Mouse (Mus musculus): ENCODE results near the gene Rab8b. TPM values are rescaled to one million over a fixed set of nuclear protein-coding genes. Genes with fewer than 3 reads are reported as not detected.
A peak's percentile ranks its signal among the peaks of the same experiment; 100 is the strongest.

The Rab8b gene
- total and polyA plus RNA-seq, 3 experiments = 4.9 to 121 (median 40.6) TPM

DNA sequence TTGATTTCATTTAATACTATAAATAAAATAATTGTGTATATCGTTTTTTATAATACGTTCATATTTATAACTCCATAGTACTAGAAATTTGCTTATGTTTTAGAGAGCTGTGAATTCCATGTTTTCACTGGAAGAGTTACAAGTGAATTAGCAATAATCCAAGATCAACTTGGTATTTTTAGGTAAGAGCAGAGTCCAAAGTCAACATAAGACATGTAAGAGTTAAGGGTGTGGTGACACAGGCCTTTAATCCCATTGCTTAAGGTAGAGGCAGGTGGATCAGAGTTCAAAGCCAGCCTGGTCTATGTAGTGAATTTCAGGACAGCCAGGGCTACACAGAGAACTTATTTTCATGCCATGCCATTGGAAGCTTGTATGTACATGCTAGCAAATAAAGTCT, 29.0 kb upstream of the Rab8b start:
- Histone ChIP-seq H3K4me3 (ENCODE audit: low read depth, low read length) (no peak overlapping the region), H3K9me3 (replicated peaks) (no peaks in the 10 kb centered on the region), H3K4me1 (ENCODE audit: insufficient read depth, low read depth, low read length) (peaks cover 17% of the 10 kb centered on the region), H3K36me3 (replicated peaks) (peaks cover 25% of the 10 kb centered on the region), H3K27me3 (ENCODE audit: insufficient read depth, low read length) (no peaks in the 10 kb centered on the region)
- DNase-seq (ENCODE audit: low spot score) (no peak), ATAC-seq (ENCODE audit: extremely low read depth, insufficient number of reproducible peaks, low FRiP score, poor library complexity, severe bottlenecking) (no peak)
- TF ChIP-seq CTCF (IDR thresholded peaks at IDR 0.05; ENCODE audit: low read depth, low read length) (no peak), GATA1 (IDR thresholded peaks at IDR 0.05; ENCODE audit: borderline replicate concordance, low read length) (no peak), TAL1 (conservative IDR thresholded peaks at IDR 0.05; ENCODE audit: low read depth, low read length) (no peak), POLR2AphosphoS5 (IDR thresholded peaks at IDR 0.05; ENCODE audit: insufficient replicate concordance, low read depth, low read length) (no peak), GATA2 (IDR thresholded peaks at IDR 0.05; ENCODE audit: borderline replicate concordance, low read depth, low read length) (no peak)

DNA sequence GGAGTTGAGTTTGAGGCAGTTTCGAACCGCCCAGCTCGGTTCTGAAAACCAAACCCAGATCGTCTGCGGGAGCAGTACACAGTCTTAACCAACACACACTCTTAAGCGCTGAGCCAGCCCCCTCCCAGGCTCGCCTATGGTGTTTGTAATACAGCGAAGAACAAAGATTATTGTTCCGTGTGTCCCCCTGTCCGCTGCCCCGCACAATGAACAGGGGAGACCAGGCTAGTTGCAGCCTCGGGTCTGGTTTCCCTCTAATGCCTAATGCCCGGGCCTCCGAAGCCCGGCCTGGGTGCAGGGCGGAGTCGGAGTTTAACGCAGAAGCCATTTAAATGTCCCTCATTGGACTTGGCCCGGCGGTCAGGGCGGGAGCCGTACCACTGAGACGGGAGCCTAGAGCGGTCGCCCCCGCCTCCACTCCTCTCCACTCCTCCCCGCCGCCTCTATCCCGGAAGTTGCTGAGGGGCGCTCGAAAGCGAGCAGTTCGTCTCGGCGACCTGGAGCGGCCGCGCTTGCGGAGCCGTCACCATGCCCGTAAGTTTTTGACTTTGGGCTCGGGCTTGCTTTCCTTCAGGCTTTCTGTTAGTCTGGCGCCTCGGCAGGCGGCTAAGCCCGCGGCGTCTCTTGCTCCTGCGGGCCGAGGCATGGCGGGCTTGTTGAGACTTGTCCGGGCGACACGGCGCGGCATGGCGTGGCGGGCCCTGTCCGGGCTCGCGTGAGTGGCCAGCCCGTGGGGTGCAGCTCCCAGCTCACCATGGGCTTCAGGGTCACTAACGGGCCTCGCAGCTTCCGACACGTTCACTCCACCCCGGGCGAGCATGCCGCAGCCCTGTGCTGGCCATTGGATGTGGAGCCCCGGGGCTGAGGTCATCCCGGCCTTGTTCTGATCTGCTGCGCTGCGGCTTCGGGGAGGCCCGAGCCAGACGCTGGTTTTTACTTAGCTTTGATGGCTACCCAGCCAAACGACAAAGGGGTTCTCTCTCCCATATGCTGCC, 26.5 kb upstream of the Rab8b start, which contains the start of gene Rps27l:
Gene Rps27l, plus strand, starts transcription at position 440 of the 995 bp plus-strand sequence.
- TF ChIP-seq CTCF (IDR thresholded peaks at IDR 0.05; ENCODE audit: low read depth, low read length) = no peak
- TF ChIP-seq TAL1 (conservative IDR thresholded peaks at IDR 0.05; ENCODE audit: low read depth, low read length) = no peak
- TF ChIP-seq POLR2AphosphoS5 (IDR thresholded peaks at IDR 0.05; ENCODE audit: insufficient replicate concordance, low read depth, low read length) = no peak
- no peak for TF ChIP-seq GATA1 (IDR thresholded peaks at IDR 0.05; ENCODE audit: borderline replicate concordance, low read length)
- TF ChIP-seq GATA2 (IDR thresholded peaks at IDR 0.05; ENCODE audit: borderline replicate concordance, low read depth, low read length) = no peak
- ATAC-seq (ENCODE audit: extremely low read depth, insufficient number of reproducible peaks, low FRiP score, poor library complexity, severe bottlenecking) = peak; percentile 98
- peak within 1 kb of the TSS; percentile 97 for H3K4me3 ChIP-seq (ENCODE audit: low read depth, low read length)

DNA sequence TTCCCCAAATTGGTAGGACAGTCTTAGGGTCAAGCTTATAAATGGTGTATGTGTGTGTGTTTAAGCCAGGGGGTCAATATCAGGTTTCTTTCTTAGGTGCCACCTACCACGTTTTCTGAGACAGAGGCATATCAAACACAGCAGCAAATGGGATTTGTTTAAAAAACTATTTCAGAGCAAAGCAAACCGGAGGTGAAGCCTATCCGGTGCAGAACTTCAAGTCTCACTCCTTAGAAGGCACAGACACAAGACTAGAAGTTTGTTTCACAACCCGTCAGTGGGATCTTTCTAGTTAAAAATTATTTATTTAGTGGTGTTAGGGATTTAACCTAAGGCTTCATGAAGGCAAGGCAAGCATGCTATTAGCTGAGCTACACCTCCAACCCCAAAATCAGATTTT, 25.7 kb upstream of the Rab8b start:
- no peak for TF ChIP-seq GATA1 (IDR thresholded peaks at IDR 0.05; ENCODE audit: borderline replicate concordance, low read length)
- TF ChIP-seq TAL1 (conservative IDR thresholded peaks at IDR 0.05; ENCODE audit: low read depth, low read length) = no peak
- no peak for TF ChIP-seq CTCF (IDR thresholded peaks at IDR 0.05; ENCODE audit: low read depth, low read length)
- no peak for TF ChIP-seq POLR2AphosphoS5 (IDR thresholded peaks at IDR 0.05; ENCODE audit: insufficient replicate concordance, low read depth, low read length)
- TF ChIP-seq GATA2 (IDR thresholded peaks at IDR 0.05; ENCODE audit: borderline replicate concordance, low read depth, low read length) = no peak
- Histone ChIP-seq H3K36me3 (replicated peaks) (peaks cover 16% of the 10 kb centered on the region), H3K27me3 (ENCODE audit: insufficient read depth, low read length) (peaks cover 4% of the 10 kb centered on the region; the same call in 1 of the 2 replicates), H3K4me1 (ENCODE audit: insufficient read depth, low read depth, low read length) (peaks cover 17% of the 10 kb centered on the region), H3K9me3 (replicated peaks) (no peaks in the 10 kb centered on the region), H3K4me3 (ENCODE audit: low read depth, low read length) (peak overlapping the region; percentile 97; the same call in 1 of the 2 replicates)
- DNase-seq (ENCODE audit: low spot score) = no peak
- no peak for ATAC-seq (ENCODE audit: extremely low read depth, insufficient number of reproducible peaks, low FRiP score, poor library complexity, severe bottlenecking)

More for the DNA sequence above, 26.5 kb upstream of the Rab8b start, which contains the start of gene Rps27l:
- peak; percentile 96 for DNase-seq (ENCODE audit: low spot score)
- H3K36me3 ChIP-seq (replicated peaks) = peaks cover 16% of the 10 kb centered on the region
- peaks cover 1% of the 10 kb centered on the region; the same call in 1 of the 2 replicates for H3K27me3 ChIP-seq (ENCODE audit: insufficient read depth, low read length)
- H3K4me1 ChIP-seq (ENCODE audit: insufficient read depth, low read depth, low read length) = peaks cover 17% of the 10 kb centered on the region
- no peaks in the 10 kb centered on the region for H3K9me3 ChIP-seq (replicated peaks)

DNA sequence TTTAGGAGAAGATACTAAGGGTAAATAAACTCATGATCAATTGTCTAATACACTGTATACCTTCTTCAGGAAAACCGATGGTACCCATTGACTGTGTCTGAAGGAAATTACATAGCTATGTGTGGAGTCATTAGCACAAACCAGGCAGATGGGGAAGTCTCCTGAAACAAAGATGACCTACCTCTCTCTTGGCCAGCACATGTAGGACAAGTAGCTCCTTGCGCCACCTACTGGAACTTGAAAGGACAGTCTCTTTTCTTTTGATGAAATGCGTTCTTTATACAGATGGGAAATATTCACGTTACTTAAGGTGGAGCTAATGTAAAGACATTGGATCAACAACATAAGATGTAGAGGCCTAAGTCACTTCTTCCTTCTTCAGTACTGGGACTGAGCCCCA, 19.3 kb upstream of the Rab8b start:
- H3K9me3 ChIP-seq (replicated peaks) = no peaks in the 10 kb centered on the region
- DNase-seq (ENCODE audit: low spot score) = peak; percentile 36
- 0 out of 2 replicates have a peak, but pooled peaks have one; percentile 28 for ATAC-seq (ENCODE audit: extremely low read depth, insufficient number of reproducible peaks, low FRiP score, poor library complexity, severe bottlenecking)
- H3K36me3 ChIP-seq (replicated peaks) = no peaks in the 10 kb centered on the region
- TF ChIP-seq CTCF (IDR thresholded peaks at IDR 0.05; ENCODE audit: low read depth, low read length) (peak; percentile 67), POLR2AphosphoS5 (IDR thresholded peaks at IDR 0.05; ENCODE audit: insufficient replicate concordance, low read depth, low read length) (no peak), TAL1 (conservative IDR thresholded peaks at IDR 0.05; ENCODE audit: low read depth, low read length) (no peak), GATA1 (IDR thresholded peaks at IDR 0.05; ENCODE audit: borderline replicate concordance, low read length) (no peak)
- peaks cover 10% of the 10 kb centered on the region for H3K4me1 ChIP-seq (ENCODE audit: insufficient read depth, low read depth, low read length)
- no peak overlapping the region for H3K4me3 ChIP-seq (ENCODE audit: low read depth, low read length)
- H3K27me3 ChIP-seq (ENCODE audit: insufficient read depth, low read length) = peaks cover 30% of the 10 kb centered on the region

DNA sequence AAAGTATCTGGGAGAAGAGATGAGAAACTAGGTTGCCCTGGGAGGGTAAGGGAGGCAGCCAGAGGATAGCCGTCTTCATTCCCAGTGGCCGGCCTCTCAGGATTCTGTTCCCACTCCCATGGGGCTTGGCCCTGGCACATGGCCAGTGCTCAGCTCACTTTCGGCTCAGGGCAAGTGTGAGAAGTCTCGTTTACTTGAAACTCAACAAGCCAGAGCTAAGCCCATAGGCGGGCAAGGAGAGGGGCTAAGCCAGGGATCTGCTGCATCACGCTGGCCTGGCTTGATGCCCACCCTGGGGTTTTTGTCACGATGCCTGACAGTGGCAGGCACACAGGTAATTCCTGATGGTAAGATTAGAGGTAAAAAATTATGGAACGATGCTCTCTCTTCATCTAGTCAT, 18.0 kb upstream of the Rab8b start:
- peaks cover 10% of the 10 kb centered on the region for H3K4me1 ChIP-seq (ENCODE audit: insufficient read depth, low read depth, low read length)
- TF ChIP-seq GATA2 (IDR thresholded peaks at IDR 0.05; ENCODE audit: borderline replicate concordance, low read depth, low read length) (no peak), TAL1 (conservative IDR thresholded peaks at IDR 0.05; ENCODE audit: low read depth, low read length) (no peak), CTCF (IDR thresholded peaks at IDR 0.05; ENCODE audit: low read depth, low read length) (no peak), POLR2AphosphoS5 (IDR thresholded peaks at IDR 0.05; ENCODE audit: insufficient replicate concordance, low read depth, low read length) (no peak), GATA1 (IDR thresholded peaks at IDR 0.05; ENCODE audit: borderline replicate concordance, low read length) (no peak)
- no peak for DNase-seq (ENCODE audit: low spot score)
- no peak overlapping the region for H3K4me3 ChIP-seq (ENCODE audit: low read depth, low read length)
- H3K36me3 ChIP-seq (replicated peaks) = no peaks in the 10 kb centered on the region
- peaks cover 40% of the 10 kb centered on the region for H3K27me3 ChIP-seq (ENCODE audit: insufficient read depth, low read length)
- no peaks in the 10 kb centered on the region for H3K9me3 ChIP-seq (replicated peaks)
- no peak for ATAC-seq (ENCODE audit: extremely low read depth, insufficient number of reproducible peaks, low FRiP score, poor library complexity, severe bottlenecking)

Data from G1E (cell line).